Mouse (Mus musculus): Measurements from ENCODE around the gene 1600014C23Rik.

1600014C23Rik gene

GRCm38 (mm10) chr17:45733735-45734301 lies at the start of gene 1600014C23Rik:
TSS of gene 1600014C23Rik (minus strand) at chr17:45733844.
- no peak for DNase-seq

DNA sequence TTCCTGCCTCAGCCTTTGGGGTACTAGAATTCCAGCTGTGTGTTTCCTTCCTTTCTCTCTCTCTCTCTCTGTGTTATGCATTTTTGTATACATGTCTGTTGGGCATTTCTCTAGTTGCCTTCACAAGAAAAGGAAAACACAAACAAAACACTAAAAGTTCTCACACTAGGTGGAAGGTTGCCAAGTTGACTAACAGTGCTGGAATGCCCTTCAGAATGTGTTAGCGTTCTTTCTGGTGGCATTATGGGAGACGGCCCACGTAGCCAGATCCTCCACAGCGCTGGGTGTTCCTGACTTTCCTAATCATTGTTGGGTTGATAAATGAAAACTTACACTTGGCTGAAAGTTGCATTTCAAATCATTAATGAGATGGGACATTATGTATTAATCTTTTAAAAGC lies 44.8 kb upstream of the 1600014C23Rik start:
- no peak for DNase-seq

- DNase-seq: peak; percentile 53 to 72
Measured at GRCm38 (mm10) chr17:45777431-45777830, 43.8 kb upstream of the 1600014C23Rik start.

DNA sequence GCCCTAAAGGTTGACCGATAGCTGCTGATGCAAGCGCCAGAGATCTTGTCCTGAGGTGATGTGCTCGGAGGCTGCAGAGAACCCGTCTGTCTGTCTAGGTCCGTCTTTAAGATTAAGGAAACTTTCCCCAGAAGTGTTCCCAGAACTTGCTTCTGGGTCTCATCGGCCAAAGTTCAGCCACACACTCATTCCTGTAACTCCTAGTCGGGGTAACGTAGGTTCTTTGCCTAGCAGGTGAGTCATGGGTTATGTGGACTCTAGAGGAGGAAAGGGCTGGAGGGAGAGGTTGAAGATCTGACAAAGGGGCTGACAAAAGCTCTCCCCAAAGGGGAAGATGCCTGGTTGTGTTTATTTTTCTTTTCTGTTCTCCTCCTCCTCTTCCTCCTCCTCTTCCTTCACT lies 42.5 kb upstream of the 1600014C23Rik start:
- no peak for DNase-seq

DNA sequence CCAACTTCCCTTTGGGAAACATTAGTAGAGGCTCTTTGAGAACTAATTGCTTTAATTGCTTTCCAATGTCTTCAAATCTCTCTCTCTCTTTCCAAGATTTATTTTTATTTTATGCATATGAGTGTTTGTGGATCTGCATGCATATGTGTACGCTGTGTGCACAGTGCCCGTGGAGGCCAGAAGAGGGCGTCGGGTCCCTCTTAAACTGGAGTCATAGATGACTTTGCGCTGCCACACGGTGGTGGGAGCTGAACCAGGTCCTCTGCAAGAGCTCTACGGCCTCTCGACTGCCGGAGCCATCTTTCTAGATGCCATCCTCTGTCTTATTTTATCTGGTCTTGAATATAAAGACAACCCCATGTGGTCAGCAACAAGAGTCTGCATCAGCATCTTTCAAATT lies 41.8 kb upstream of the 1600014C23Rik start:
- DNase-seq: peak; percentile 8 to 25

DNA sequence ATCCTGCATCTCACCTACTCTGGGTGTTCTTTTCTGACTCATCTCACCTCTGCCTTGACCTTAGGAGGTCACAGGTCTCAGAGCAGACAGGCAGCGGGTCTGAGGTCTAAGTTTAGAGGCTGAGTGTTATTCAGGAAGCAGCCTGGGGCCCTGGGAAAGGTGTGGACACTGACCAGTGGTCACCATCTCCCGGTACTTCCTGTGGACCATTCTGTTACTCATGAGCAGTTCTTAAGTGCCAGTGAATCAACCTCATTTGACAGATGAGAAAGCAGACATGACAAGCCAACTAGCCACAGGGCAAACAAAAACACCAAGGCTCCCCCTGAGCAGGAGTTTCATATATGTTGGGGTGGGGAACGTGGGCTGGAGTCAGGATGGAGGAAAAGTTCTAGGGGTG lies 38.9 kb upstream of the 1600014C23Rik start:
- no peak for DNase-seq

DNA sequence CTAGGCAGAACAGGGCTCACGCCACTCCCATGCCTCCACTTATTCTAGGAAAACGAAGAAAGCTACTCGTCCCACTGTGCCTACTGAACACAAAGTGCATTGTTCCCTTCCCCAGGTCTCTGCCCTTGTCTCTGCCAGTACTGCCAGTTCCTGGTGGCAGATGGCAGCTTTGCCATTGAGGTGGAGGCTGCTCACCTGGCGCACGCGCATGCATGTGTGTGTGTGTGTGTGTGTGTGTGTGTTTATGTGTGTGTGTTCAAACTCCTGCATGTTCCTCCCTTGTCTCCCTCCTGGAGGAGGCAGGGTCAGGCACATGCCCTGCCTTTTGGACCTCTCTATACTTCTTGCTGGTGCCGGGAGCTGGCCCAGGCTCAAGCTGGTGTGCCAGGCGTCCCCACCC lies 38.5 kb upstream of the 1600014C23Rik start:
- no peak for DNase-seq

- no peak for DNase-seq
Measured at GRCm38 (mm10) chr17:45770441-45770840, 36.8 kb upstream of the 1600014C23Rik start.

- no peak for DNase-seq
Measured at GRCm38 (mm10) chr17:45769821-45770220, 36.2 kb upstream of the 1600014C23Rik start.

GRCm38 (mm10) chr17:45767536-45768146 lies 34.0 kb upstream of the 1600014C23Rik start:
- no peak for DNase-seq

DNA sequence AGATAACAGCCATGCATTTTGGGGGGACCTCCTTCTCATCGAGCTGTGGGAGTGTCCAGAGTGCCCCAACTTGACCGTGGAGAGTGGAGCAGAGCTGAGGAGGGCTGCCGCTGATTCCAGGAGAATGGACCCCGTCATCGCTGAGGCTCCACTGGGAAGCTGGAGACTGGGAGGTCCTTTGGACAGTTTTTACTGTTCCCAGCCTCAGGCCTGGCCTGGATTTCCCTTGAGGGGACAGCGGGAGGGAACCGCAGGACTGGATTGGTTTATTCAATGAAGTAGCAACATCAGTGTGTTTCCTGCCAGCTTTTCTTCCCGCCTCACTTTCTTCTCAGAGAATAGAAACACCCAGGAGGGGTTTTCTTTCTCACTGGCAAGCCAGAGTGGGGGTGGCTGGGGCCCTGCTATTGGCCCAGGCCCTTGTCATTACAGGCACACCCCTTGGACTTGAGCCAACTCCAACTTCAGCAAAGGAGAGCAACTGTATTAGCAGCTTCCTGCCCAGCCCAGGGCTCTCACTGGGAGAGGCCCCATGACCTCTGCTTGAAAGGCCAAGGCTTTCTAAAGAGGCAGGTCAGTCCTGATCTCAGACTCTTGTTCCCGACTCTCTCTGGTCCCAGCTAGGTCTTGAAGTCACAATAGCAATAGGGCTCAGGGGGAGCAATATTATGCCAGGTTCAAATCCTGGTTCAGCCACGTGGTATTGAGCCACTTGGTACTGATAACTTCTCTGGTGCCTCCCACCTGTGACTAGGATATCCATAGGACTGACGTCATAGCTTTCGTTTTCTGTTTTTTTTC lies 33.3 kb upstream of the 1600014C23Rik start:
- DNase-seq: peak in 1 of 2 experiments; percentile 16

GRCm38 (mm10) chr17:45765914-45766313 lies 32.3 kb upstream of the 1600014C23Rik start:
- no peak for DNase-seq

DNA sequence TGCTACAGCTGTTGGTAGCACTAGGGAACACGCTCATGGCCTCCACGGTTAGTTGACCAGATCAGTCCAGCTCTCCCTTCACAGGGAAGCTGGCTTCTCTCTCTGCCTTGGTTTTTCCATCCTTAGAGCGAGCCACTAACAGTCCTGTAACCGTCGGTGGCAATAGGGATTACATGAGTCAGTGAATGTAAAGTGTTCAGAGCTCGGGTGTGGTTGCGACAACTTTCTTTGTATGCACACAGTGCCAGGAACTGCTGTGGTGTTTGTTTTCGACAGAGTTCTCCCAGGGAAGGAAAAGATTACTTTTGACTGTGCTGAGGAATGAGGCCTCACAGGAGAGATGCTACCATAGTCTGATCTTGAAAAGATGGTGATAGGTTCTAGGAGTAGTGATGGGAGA lies 29.5 kb upstream of the 1600014C23Rik start:
- DNase-seq: no peak

GRCm38 (mm10) chr17:45761902-45762301 lies 28.3 kb upstream of the 1600014C23Rik start:
- DNase-seq: no peak

GRCm38 (mm10) chr17:45760965-45761645 lies 27.5 kb upstream of the 1600014C23Rik start:
- no peak for DNase-seq

DNA sequence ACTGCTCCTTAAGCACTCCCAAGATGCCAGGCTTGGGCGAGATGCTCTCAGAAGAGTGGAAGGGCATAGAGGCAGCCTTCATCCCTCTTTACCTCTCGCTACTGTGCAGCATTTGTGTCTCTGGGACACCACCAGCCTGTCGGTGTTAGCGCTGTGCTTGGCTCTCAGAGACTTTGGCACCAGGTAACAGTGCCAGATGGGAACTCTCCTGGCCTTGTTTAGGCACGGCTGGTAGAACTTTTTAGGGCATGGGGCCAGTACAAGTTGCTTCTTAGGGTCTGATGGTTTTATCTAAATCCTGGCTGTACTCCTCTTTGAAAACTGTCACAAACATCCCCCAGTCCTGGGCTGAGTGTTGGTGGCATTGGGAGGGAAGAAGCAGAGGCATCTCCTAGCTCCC lies 26.1 kb upstream of the 1600014C23Rik start:
- no peak for DNase-seq

- no peak for DNase-seq
Measured at GRCm38 (mm10) chr17:45758808-45759207, 25.2 kb upstream of the 1600014C23Rik start.

DNA sequence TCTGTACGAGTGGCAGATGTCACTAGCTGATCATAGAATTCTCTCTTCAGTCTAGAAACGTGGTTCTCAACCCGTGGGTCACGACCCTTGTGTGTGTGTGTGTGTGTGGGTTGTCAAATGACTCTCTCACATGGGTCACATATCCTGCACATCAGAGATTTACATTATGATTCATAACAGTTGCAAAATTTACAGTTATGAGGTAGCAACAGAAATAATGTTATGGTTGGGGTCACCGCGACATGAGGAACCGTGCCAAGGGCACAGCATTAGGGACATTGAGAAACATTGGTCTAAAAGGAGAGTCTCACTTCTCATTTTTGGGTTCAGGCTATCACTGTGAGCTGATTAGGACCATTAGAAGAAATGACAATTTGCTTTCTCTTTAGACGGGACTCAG lies 24.3 kb upstream of the 1600014C23Rik start:
- DNase-seq: no peak

- no peak for DNase-seq
Measured at GRCm38 (mm10) chr17:45756831-45757230, 23.2 kb upstream of the 1600014C23Rik start.

DNA sequence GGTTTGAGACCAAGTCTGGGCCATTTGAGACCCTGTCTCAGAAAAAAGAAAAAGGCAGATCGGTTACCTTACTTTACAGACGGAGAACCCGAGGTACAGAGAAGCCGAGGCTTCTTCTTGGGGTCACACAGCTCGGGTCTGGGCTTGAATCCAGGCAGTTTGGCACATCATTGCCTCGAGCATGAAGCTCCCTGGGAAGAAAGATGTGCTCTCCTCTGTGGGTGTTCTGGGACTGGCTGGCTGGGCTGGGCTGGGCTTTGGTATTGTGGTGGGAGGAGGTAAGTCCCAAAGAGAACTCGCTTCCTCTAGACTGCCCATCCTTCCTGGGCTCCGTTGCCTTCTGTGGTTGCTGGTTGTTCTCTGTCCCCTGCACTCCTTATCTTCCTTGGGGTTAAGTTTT lies 22.7 kb upstream of the 1600014C23Rik start:
- DNase-seq: no peak

- DNase-seq: no peak
Measured at GRCm38 (mm10) chr17:45754186-45754862, 20.7 kb upstream of the 1600014C23Rik start.

DNA sequence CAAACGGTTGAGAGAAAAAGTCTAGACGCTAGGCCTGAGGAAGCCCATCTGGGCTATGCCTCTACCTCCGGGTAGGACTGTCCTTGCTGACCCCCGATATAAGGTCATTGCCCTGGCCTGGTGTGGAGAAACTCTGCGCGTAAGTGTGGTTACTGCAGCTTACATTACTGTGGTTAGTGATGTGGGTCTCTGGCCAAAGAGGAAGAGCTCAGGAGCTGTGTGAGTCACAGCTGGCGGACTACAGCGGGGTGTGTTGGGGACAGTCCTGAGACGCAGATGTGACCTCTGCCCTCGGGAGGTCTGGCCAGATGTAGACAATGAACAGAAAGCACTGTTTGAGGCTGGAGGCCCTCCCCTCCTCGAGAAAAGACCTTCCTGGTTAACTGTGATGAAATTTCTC lies 19.0 kb upstream of the 1600014C23Rik start:
- no peak for DNase-seq

DNA sequence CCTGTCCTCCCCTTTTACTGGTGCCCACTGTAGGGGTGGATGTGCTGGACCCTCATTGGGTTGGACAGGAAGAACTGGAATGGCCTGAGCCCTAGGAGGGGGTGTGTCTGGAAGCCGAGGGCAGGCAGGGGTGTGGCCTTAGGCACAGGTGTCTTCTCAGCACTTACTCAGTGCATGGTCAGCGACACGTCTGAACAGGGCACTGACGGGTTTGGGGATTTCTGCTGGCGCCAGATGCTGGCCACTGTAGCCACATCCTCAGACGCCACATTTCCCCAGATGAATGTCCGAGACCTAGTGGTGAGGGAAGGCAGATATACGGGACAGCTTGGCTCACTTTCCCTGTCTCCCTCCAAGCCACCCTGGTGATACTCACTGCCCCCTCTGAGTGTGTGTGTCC lies 18.4 kb upstream of the 1600014C23Rik start:
- DNase-seq: no peak
